Mouse (Mus musculus): Measurements from ENCODE around the gene Gm28035. TPM values are rescaled to one million over a fixed set of nuclear protein-coding genes. Genes with fewer than 3 reads are reported as not detected.

Gm28035 gene
- 10 to 100 TPM in 1 of 2 experiments, 1 to 10 TPM in 1; 8.7 to 10.9 TPM for total RNA-seq (2021)
- long read RNA-seq, experiment 1, partial matches to known transcripts: 0 of 9 reads
- long read RNA-seq, experiment 1, other reads (novel, unspliced or antisense): 9 of 9 reads
- long read RNA-seq, experiment 2, partial matches to known transcripts: 4 of 17 reads
- long read RNA-seq, experiment 2, other reads (novel, unspliced or antisense): 13 of 17 reads

DNA sequence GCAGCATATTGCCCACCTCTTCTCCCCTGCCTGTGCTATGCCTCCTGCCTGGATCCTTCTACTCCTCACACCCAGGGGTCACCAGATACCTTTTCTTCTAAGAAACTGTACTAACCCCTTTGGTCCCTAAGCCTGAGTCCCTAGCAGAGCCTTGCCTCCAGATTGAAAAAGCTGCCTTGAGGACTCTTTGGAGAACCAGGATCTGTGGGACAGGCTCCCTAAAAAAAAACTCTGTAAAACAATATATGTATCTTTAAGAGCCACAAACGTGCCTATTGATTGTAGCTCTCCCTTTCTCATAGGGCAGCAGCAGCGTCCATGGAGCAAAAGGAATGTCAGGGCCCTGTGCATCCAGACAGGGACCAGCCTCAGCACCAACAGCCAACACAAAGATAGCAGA is at the start of gene Gm28035:
Gene Gm28035 (plus strand): TSS at position 301 of the 400 bp plus-strand sequence.
- no peak for DNase-seq (ENCODE audit: low spot score in 2 of 2)
- Histone ChIP-seq H3K4me3 (peak within 1 kb of the TSS; percentile 94; the same call in 1 of the 2 replicates), H3K27ac (peak within 1 kb of the TSS; percentile 96)
- TF ChIP-seq CTCF (conservative IDR thresholded peaks at IDR 0.05): no peak

DNA sequence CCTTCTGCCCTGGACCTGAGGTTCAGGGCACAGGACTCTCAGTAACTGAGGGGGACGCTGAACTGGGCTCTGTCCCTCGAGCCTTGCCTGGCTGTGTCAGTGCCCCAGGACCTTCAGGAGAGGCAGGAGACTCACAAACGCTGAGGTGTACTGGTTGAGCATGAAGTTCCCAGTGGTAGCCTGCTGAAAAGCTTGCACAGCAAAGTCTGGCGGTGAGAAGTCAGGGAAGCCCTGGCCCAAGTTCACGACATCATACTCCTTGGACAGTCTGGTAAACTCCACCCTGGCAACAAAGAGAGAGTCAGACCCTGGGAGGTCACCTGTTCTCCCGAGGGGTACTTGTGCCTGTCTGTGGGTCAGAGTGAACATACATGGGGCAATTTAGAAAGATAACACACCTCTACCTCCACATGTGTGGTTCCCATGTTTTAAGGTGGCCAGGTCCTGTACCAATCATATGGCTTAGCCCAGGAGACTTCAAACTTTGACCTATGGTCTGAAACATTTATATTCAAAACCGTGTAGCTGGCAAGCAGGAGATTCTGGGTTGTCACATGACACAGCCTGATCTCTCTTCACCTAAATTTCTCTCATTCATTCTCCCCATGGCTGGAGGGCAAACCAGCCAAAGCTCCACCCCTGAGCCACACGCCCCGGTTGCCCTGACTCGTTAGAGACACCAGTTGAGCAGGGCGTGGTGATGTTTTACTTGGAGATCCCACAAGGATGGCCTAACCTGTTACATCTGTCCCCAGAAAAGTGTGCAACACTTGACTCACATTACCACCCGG is 48.4 kb upstream of the Gm28035 start:
- no peak for TF ChIP-seq CTCF (conservative IDR thresholded peaks at IDR 0.05)
- no peak overlapping the region for H3K27ac ChIP-seq
- no peak overlapping the region for H3K4me3 ChIP-seq
- DNase-seq (ENCODE audit: low spot score in 2 of 2): no peak

DNA sequence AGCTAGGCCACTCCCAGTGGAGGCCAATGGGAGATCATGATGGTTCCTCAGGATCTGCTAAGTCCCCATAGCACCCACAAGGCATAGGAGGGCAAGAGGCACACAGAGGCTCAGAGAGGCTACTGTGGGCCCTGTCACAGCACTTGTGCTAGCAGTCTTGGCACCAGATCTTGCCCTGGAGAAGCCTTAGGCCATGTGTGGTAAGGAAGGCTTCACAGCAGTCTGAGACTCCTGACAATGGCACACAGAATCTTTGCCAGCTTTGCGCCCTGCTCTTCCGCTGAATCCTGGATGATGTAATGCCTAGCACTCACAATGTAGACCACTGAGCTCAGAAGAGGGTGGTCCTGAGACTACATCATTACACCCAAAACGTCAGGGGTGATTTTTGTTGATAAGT is 45.7 kb upstream of the Gm28035 start:
- H3K4me3 ChIP-seq: no peak overlapping the region
- no peak overlapping the region for H3K27ac ChIP-seq
- no peak for TF ChIP-seq CTCF (conservative IDR thresholded peaks at IDR 0.05)
- DNase-seq (ENCODE audit: low spot score in 2 of 2): no peak

DNA sequence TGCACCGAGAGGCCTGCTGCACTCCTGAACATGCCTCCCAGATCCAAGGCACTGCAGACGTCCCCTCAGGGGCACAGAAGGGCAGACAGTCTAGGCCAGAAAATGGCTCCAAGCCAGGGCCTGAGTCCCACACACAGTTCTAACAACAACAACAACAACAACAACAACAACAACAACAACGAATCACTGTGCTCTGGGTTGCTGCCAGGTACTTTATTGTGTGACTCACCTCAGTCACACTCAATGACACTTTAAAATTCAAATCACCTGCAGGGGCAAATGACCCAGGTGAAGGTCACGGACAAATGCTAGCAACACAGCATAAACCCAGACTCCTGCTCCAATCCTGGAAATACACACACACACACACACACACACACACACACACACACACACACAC is 42.3 kb upstream of the Gm28035 start:
- H3K27ac ChIP-seq: no peak overlapping the region
- DNase-seq (ENCODE audit: low spot score in 2 of 2): no peak
- no peak overlapping the region for H3K4me3 ChIP-seq
- TF ChIP-seq CTCF (conservative IDR thresholded peaks at IDR 0.05): no peak

DNA sequence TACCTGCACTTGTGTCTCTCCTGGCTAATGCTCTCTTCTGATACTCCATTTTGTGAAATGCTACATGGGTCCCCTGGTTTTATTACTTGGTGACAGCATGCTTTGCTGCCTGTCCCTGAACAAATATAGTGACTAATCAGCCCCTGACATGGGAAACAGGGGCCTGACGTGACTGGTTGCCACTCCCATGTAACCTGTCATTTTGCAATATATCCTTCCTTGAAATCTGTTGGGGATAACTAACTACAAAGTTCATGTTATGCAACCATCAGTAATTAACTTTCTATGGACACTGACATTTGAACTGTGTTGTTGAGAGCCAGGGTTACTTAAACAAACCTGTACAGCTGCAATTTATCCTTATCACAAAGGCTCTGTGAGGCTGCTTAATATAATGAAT is 40.4 kb upstream of the Gm28035 start:
- no peak overlapping the region for H3K4me3 ChIP-seq
- DNase-seq (ENCODE audit: low spot score in 2 of 2): no peak
- TF ChIP-seq CTCF (conservative IDR thresholded peaks at IDR 0.05): no peak
- no peak overlapping the region for H3K27ac ChIP-seq

DNA sequence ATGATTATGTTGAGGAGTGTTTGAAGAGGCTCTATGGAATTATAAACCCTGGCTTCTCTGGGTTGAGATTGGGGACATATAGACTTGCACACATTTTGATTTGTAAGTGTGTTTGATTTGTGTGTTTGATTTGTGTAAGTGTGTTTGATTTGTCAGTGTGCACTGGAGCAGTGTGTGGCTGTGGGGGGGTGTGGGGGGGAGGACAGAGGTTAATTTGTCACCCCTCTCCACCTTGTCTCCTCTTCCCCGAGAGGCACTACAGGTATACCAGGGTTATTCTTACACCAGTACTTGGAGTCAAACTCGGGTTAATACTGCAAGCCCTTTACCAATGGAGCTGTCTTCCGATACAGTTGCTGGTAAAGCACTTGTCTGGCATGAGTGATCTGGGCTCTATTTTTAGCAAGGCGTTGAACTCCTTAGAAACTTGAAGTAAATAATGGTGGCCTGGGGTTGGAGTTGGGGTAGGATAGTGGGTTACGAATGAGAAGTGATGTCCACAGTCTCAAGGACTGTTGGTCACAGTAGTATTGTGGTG is 39.9 kb upstream of the Gm28035 start:
- TF ChIP-seq CTCF (conservative IDR thresholded peaks at IDR 0.05): no peak
- DNase-seq (ENCODE audit: low spot score in 2 of 2): no peak
- Histone ChIP-seq H3K27ac (no peak overlapping the region), H3K4me3 (no peak overlapping the region)

DNA sequence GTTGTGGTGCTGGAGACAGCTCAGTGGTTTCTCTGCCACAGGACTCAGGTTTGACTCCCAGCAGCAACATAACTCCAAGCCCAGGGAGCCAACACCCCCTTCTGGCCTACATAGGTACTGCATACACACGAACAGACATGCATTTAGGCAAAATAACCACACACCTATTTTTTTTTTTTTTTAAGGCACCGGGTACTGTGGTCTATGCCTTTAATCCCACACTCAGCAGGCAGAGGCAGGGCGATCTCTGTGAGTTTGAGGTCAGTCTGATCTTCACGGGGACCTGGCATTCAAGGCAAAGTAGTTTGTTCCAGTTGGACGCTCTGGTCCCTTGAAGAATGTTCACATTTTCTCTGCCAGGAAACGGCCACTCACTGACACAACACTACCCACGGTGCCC is 36.9 kb upstream of the Gm28035 start:
- Histone ChIP-seq H3K4me3 (no peak overlapping the region), H3K27ac (no peak overlapping the region)
- no peak for DNase-seq (ENCODE audit: low spot score in 2 of 2)
- TF ChIP-seq CTCF (conservative IDR thresholded peaks at IDR 0.05): peak; percentile 65

DNA sequence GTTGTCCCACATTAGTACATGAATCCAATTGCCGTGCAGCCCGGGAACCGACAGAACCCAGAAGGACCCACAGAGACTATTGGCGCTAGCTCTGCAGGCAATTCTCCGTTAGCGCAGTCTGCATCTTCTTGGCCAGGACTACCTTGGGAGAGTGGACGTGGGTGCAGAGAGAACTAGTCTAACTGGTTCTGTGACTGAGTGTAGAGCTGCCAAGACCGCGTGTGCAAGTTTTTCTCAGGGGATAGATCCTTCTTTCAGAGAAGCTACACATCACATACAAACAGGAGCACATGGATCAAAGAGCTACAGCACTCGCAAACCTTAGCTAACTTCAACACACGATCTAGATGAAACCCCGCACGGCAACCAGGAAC is 35.1 kb upstream of the Gm28035 start:
- peak in 1 of 2 experiments; percentile 16 for DNase-seq (ENCODE audit: low spot score in 2 of 2)
- TF ChIP-seq CTCF (conservative IDR thresholded peaks at IDR 0.05): no peak
- H3K4me3 ChIP-seq: peak overlapping the region; percentile 80
- peak overlapping the region; percentile 90 for H3K27ac ChIP-seq

DNA sequence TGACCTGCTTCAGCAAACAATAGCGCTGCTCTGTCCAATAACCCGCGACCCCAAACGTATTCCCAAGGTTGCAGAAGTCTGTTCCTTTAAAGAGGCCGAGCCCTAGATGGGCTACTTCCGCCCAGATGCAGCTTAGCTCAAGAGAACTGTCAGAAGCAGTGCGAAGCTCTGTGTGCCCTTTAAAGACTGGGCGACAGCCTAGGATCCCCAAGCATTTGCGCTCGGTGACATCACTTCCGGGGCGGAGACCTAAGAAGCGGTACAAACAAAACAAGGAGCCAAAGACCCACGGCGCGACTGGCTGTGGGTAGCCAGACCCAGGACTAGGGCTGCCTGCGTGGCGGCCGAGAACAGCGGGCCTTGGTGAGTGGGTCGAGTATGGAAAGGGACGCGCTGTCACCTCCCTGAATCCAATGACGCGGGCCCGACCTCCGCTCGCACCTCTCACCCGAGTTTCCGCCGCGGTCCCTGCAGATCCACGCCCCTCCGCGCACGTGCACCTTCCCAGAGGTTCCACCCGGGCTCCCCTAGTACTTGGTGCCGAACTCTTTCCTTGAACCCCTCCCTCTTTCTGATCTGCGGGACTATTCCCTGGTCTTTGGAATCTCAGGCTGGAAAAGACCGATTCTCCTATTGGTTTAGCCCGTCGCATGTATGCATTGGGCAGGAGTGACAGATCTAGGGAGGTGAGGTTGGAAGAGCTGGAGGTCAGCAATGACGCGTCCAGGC is 34.6 kb upstream of the Gm28035 start, which contains the start of gene Kyat1:
Gene Kyat1 (minus strand): TSS at position 219 of the 729 bp plus-strand sequence.
- peak within 1 kb of the TSS; percentile 80 for H3K4me3 ChIP-seq
- H3K27ac ChIP-seq: peak within 1 kb of the TSS; percentile 90
- TF ChIP-seq CTCF (conservative IDR thresholded peaks at IDR 0.05): no peak
- DNase-seq (ENCODE audit: low spot score in 2 of 2): peak; percentile 92 to 94

DNA sequence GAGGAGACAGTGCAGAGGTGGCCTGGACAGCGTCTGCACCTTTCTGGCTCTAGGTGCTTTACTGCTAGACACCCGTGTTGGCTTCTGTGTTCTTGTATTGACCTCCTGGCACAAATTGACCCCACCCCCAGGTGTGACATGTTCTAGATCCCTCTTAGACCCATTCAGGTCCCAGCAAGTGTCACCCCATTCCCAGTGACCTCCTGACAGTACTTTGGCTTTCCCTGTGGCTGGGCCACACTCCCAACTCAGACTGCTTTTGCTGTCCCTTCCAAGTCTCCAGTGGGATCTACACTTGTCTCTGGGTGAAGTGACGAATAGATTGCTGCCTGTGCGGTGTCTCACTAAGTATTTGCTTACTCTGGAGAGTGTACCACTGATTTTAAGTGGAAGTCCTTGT is 33.0 kb upstream of the Gm28035 start:
- no peak for TF ChIP-seq CTCF (conservative IDR thresholded peaks at IDR 0.05)
- Histone ChIP-seq H3K27ac (no peak overlapping the region), H3K4me3 (no peak overlapping the region)
- DNase-seq (ENCODE audit: low spot score in 2 of 2): no peak

DNA sequence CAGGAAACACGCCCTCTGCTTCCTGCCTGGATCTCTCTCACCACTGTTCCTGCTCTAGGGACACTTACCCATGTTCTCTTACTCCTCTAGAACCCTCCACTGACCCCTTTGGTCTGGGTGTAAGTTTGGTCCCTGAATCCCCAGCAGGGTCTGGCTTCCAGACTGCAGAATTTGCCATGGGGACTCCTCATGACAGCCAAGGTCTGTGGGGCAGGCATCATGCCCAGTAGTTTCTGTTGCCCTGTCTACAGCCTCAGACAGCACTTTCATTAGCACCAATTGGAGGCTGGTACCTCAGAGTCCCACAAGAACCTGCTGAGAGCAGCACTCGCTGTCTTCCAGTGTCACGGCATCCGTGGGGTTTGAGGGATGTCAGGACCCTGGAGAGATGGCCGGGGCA is 32.5 kb upstream of the Gm28035 start:
- Histone ChIP-seq H3K4me3 (no peak overlapping the region), H3K27ac (no peak overlapping the region)
- DNase-seq (ENCODE audit: low spot score in 2 of 2): no peak
- no peak for TF ChIP-seq CTCF (conservative IDR thresholded peaks at IDR 0.05)

DNA sequence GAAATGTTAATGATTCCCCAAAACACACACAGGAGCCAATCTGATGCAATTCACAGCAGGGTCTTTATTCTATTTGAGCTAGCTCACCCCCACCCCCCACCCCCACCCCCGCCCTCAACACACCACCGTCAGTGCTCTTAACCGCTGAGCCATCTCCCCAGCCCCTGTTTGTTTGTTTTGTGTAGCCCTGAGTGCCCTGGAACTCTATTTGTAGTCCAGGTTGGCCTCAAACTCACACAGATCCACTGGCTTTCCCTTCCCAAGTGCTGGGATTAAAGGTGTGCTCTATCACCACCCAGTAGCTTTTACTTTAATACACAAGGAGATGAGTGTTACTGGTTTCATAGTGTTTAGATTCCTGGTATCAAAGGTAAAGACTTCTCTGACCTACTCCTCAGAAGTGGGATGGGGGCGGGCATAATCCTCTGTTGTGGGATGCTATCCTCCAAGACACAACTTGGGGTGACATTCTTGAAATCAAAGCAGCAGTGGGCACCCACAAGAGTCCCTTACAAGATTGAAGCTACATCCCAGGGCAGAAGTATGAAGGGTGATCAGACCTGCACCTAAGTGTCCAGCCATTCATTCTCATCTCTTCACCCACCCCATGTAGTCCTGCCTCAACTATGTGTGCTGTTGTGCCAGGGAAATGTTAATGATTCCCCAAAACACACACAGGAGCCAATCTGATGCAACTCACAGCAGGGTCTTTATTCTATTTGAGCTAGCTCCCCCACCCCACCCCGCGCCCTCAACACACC is 28.8 kb upstream of the Gm28035 start:
- no peak overlapping the region for H3K27ac ChIP-seq
- DNase-seq (ENCODE audit: low spot score in 2 of 2): no peak
- no peak for TF ChIP-seq CTCF (conservative IDR thresholded peaks at IDR 0.05)
- H3K4me3 ChIP-seq: no peak overlapping the region
